Mouse (Mus musculus) heart, embryonic 14.5 days (tissue): Measurements from ENCODE around the gene Olfr70. TPM values are rescaled to one million over a fixed set of nuclear protein-coding genes. Genes with fewer than 3 reads are reported as not detected.
A peak's percentile ranks its signal among the peaks of the same experiment; 100 is the strongest.

Experiments
- ATAC-seq: fragments of 200-750 bp; cut with Nextera tagmentation; 2 replicates; pipeline ENCODE4 v1.8.0; 2017; ENCODE audit warnings: low read depth, moderate TSS enrichment; ENCODE audit not compliant: insufficient number of reproducible peaks, insufficient read depth, low FRiP score
- H3K27ac ChIP-seq, 2 experiments: fragments of 200-500 bp in 1 of 2; fragments of 300-500 bp in 1 of 2; sonication (generic) in 1 of 2; replicated peaks in 1 of 2; 2 replicates each; pipeline ENCODE4 v1.5.1; 2012 to 2014; ENCODE audit warnings: low read depth in 2 of 2, low read length in 2 of 2, control low read depth in 1 of 2, mild to moderate bottlenecking in 1 of 2, mixed read lengths in 1 of 2; ENCODE audit not compliant: control insufficient read depth in 1 of 2, insufficient read depth in 1 of 2
- H3K27me3 ChIP-seq: fragments of 300-500 bp; sonication (generic); 2 replicates; pipeline ENCODE4 v1.6.1; 2014; ENCODE audit warnings: mild to moderate bottlenecking, low read length, control low read depth; ENCODE audit not compliant: control insufficient read depth, insufficient read depth
- H3K36me3 ChIP-seq: fragments of 300-500 bp; sonication (generic); 2 replicates; pipeline ENCODE4 v1.6.1; 2014; ENCODE audit warnings: mild to moderate bottlenecking, control low read depth, low read length, mixed read lengths; ENCODE audit not compliant: control insufficient read depth, insufficient read depth
- H3K4me1 ChIP-seq, 2 experiments: fragments of 200-500 bp in 1 of 2; fragments of 300-500 bp in 1 of 2; sonication (generic) in 1 of 2; 2 replicates each; pipeline ENCODE4 v1.6.1; 2012 to 2014; ENCODE audit warnings: low read length in 2 of 2, control low read depth in 1 of 2, mixed read lengths in 1 of 2; ENCODE audit not compliant: control insufficient read depth in 2 of 2, insufficient read depth in 2 of 2
- H3K4me2 ChIP-seq: fragments of 300-500 bp; sonication (generic); 2 replicates; pipeline ENCODE4 v1.6.1; 2014; ENCODE audit warnings: mild to moderate bottlenecking, low read length
- H3K4me3 ChIP-seq, 2 experiments: fragments of 200-500 bp in 1 of 2; fragments of 300-500 bp in 1 of 2; sonication (generic) in 1 of 2; 2 replicates each; pipeline ENCODE4 v1.5.1; 2012 to 2014; ENCODE audit warnings: low read length in 2 of 2, mild to moderate bottlenecking in 2 of 2, control low read depth in 1 of 2, low read depth in 1 of 2, moderate library complexity in 1 of 2; ENCODE audit not compliant: control insufficient read depth in 1 of 2, insufficient read depth in 1 of 2
- H3K9ac ChIP-seq: fragments of 300-500 bp; sonication (generic); 2 replicates; pipeline ENCODE4 v1.6.1; 2014; ENCODE audit warnings: mild to moderate bottlenecking, low read length
- H3K9me3 ChIP-seq: fragments of 300-500 bp; sonication (generic); 2 replicates; pipeline ENCODE4 v1.6.1; 2016; ENCODE audit warnings: low read length, control low read depth; ENCODE audit not compliant: control insufficient read depth
- WGBS: fragments of 180-500 bp; shearing (Covaris S2); extraction: QIAGEN DNeasy Blood & Tissue Kit; methylation state at CpG from one replicate; pipeline ENCODE4 v1.1.7; 2014; 5-methylcytosine and 5-hydroxymethylcytosine counted together
- polyA plus RNA-seq: library from polyadenylated mRNA; unstranded; fragments of >200 nt; fragmentation: Nextera tagmentation; extraction: Ambion mirVana; gene quantifications from 2 replicates; pipeline ENCODE4 v1.2.1, GENCODE M21; 2014

Olfr70 gene
- polyA plus RNA-seq, 1 experiment from 2014 or later, result not detected

GRCm38 (mm10) chr4:43732171-43732570 lies 31.6 kb upstream of the Olfr70 start:
- H3K4me1 ChIP-seq, result peaks cover 50% of the 10 kb centered on the region in 2 experiments
- ATAC-seq, result no peak
- no peaks in the 10 kb centered on the region for H3K9me3 ChIP-seq
- no peak overlapping the region for H3K4me2 ChIP-seq
- WGBS, result 0% methylated on average over 1 of the region's 1 CpGs
- H3K27me3 ChIP-seq, result no peaks in the 10 kb centered on the region
- H3K27ac ChIP-seq, result no peak overlapping the region
- no peaks in the 10 kb centered on the region for H3K36me3 ChIP-seq
- H3K4me3 ChIP-seq, result no peak overlapping the region
- no peak overlapping the region for H3K9ac ChIP-seq

DNA sequence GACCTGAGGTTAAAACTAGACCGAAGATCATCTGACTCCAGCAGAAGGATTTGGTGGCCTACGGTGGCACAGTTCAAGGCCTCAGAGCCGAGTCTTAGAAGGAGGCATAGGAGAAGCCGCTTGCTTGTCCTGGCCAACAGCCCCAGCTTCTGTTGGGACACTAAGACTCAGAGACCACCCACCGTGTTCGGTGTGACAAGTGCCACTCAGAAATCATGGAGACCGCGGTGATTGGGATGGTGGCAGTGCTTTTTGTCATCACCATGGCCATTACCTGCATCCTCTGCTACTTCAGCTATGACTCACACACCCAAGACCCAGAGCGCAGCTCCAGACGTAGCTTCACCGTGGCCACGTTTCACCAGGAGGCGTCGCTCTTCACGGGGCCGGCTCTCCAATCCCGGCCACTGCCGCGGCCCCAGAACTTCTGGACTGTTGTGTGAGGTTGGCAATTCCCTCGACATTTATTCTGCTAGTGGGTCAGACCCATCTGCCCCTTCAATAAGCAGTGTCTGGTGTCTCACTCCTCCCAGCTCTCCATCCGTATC lies 30.2 kb upstream of the Olfr70 start:
- Histone ChIP-seq H3K9me3 (no peaks in the 10 kb centered on the region), H3K27ac (peak overlapping the region; percentile 39 to 80; a peak in 3 of 4 replicates), H3K9ac (no peak overlapping the region), H3K4me1 (peaks cover 51 to 56% of the 10 kb centered on the region in 2 experiments), H3K36me3 (no peaks in the 10 kb centered on the region), H3K27me3 (no peaks in the 10 kb centered on the region), H3K4me2 (0 out of 2 replicates have a peak overlapping the region, but pooled peaks have one; percentile 9), H3K4me3 (no peak overlapping the region)
- WGBS, result 52% methylated on average over 21 of the region's 21 CpGs
- no peak for ATAC-seq

GRCm38 (mm10) chr4:43729794-43730550 lies 29.4 kb upstream of the Olfr70 start, which contains the start of gene Spaar:
Spaar (plus strand) TSS chr4:43730034.
- Histone ChIP-seq H3K4me2 (peak within 1 kb of the TSS; percentile 43), H3K27me3 (no peaks in the 10 kb centered on the region), H3K9ac (peak within 1 kb of the TSS; percentile 18), H3K36me3 (no peaks in the 10 kb centered on the region), H3K27ac (peak within 1 kb of the TSS; percentile 80 to 83), H3K9me3 (no peaks in the 10 kb centered on the region), H3K4me1 (peaks cover 51 to 56% of the 10 kb centered on the region in 2 experiments), H3K4me3 (no peak within 1 kb of the TSS)
- WGBS, result 32% methylated on average over 14 of the region's 14 CpGs
- ATAC-seq, result no peak

GRCm38 (mm10) chr4:43729126-43729525 lies 28.5 kb upstream of the Olfr70 start:
- H3K27ac ChIP-seq, result peak overlapping the region; percentile 80 to 83
- no peaks in the 10 kb centered on the region for H3K9me3 ChIP-seq
- H3K36me3 ChIP-seq, result no peaks in the 10 kb centered on the region
- H3K4me2 ChIP-seq, result peak overlapping the region; percentile 43
- no peak for ATAC-seq
- no peak overlapping the region for H3K4me3 ChIP-seq
- H3K27me3 ChIP-seq, result no peaks in the 10 kb centered on the region
- H3K4me1 ChIP-seq, result peaks cover 51 to 56% of the 10 kb centered on the region in 2 experiments
- H3K9ac ChIP-seq, result peak overlapping the region; percentile 18
- 19% methylated on average over 3 of the region's 3 CpGs for WGBS

- peaks cover 51 to 56% of the 10 kb centered on the region in 2 experiments for H3K4me1 ChIP-seq
- no peaks in the 10 kb centered on the region for H3K9me3 ChIP-seq
- H3K4me3 ChIP-seq, result no peak overlapping the region
- WGBS, result 0% methylated on average over 5 of the region's 5 CpGs
- no peaks in the 10 kb centered on the region for H3K36me3 ChIP-seq
- H3K4me2 ChIP-seq, result peak overlapping the region; percentile 43
- peak; percentile 53 for ATAC-seq
- H3K9ac ChIP-seq, result peak overlapping the region; percentile 18
- no peaks in the 10 kb centered on the region for H3K27me3 ChIP-seq
- H3K27ac ChIP-seq, result peak overlapping the region; percentile 80 to 83
These were observed 28.0 kb upstream of the Olfr70 start for GRCm38 (mm10) chr4:43728576-43728954.

- Histone ChIP-seq H3K4me3 (no peak overlapping the region), H3K27ac (peak overlapping the region; percentile 80 to 83), H3K9ac (no peak overlapping the region; the same call in 1 of the 2 replicates), H3K9me3 (no peaks in the 10 kb centered on the region), H3K36me3 (no peaks in the 10 kb centered on the region), H3K4me2 (peak overlapping the region; percentile 43), H3K4me1 (peaks cover 45 to 52% of the 10 kb centered on the region in 2 experiments), H3K27me3 (no peaks in the 10 kb centered on the region)
- ATAC-seq, result 0 out of 2 replicates have a peak, but pooled peaks have one; percentile 4
- WGBS, result 49% methylated on average over 7 of the region's 7 CpGs
These were observed 27.3 kb upstream of the Olfr70 start for GRCm38 (mm10) chr4:43727718-43728575.

DNA sequence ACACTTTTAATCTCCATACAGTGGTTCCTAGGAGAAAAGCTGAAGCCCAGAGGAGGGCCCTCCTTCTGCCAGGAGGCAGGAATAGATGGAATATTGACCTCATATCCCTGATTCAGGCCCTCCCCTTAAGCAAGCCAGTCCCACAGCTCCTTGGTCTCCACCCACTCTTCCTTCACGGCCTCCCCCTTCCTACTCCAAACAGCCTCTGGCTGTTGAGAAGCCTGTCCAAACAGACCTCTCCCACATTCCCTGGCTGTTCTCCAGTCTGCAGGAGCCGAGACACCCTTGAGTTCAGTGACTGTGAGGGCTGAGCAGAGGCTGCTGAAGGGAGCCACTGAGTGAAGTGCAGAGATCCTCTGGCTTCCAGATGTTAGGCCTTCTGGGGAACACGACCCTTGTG lies 26.4 kb upstream of the Olfr70 start, which contains the start of gene Hrct1:
TSS of gene Hrct1 (plus strand) at position 194 of the 400 bp plus-strand sequence.
- WGBS, result 29% methylated on average over 3 of the region's 3 CpGs
- Histone ChIP-seq H3K36me3 (no peaks in the 10 kb centered on the region), H3K4me3 (no peak within 1 kb of the TSS), H3K4me2 (no peak within 1 kb of the TSS), H3K9me3 (no peaks in the 10 kb centered on the region), H3K27me3 (no peaks in the 10 kb centered on the region), H3K27ac (peak within 1 kb of the TSS; percentile 80 to 83), H3K9ac (no peak within 1 kb of the TSS), H3K4me1 (peaks cover 42 to 45% of the 10 kb centered on the region in 2 experiments)
- peak; percentile 66; the same call in 1 of the 2 replicates for ATAC-seq
